8 mouse cellular contexts compared by ENCODE assay signal in the genomic region with DNA sequence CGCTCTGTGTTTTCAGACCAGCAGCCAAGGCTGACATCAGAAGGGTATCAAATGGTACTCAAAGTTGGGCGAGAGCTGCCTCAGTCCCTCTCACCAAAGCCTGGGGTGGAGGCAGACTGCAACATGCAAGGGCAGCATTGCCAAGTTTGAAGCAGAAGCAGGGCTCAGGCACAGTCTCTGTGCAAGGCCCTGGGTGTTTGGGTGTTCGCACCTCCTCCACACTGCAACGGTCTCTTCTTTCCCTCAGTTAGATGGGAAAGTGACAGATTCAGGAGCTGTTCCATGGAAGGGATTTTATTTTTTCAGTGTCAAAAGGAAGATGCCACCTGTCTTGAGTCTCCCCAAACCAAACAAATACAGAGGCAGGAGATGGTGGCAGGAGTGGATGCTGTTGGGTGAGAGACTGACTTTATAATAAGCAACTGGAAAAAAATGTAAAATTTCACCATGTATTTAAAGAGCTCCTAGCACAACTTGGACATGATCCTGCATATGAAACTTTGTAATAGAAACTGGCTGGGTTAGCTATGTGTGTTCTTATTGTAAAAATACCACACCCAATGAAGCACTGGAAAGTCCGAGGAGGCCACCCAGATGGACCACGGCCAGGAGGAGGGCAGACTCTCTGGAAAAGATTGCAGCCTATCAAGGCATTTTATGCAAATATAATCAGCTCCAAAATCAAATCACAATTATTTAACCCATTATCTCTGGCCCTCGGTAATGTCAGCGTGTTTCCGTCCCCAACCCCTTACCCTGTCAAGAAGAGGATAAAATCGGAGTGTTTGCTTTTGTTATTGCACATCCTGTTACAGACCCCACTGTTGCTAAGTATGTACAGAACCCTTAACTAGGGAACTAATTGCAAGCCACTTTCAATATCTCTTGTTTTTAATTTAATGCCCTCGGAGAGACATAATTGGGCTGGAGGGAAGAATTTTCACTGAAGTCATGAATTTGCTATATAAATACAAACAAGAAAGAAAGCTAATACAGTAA.
A peak's percentile ranks its signal among the peaks of the same experiment; 100 is the strongest.
DNase-seq lines count a peak whose midpoint lies in the region; ATAC-seq lines count a peak whose summit lies in the region.

No protein-coding gene starts in this region.

- no peak overlapping the region for H3K9ac ChIP-seq in kidney, embryonic 15.5 days
- H3K9ac ChIP-seq in embryonic facial prominence, embryonic 14.5 days (ENCODE audit: low read depth, low read length) = no peak overlapping the region

- peaks cover 21% of the 10 kb centered on the region for H3K27me3 ChIP-seq in kidney, embryonic 15.5 days
- no peaks in the 10 kb centered on the region for H3K27me3 ChIP-seq in embryonic facial prominence, embryonic 14.5 days (replicated peaks; ENCODE audit: control insufficient read depth, insufficient read depth, low read length)

- ATAC-seq in kidney, embryonic 15.5 days (replicated peaks; ENCODE audit: low FRiP score) = no peak
- peak; percentile 50 for ATAC-seq in embryonic facial prominence, embryonic 14.5 days (ENCODE audit: low read depth)

- no peak overlapping the region for H3K27ac ChIP-seq in kidney, embryonic 15.5 days
- peak overlapping the region; percentile 39 for H3K27ac ChIP-seq in embryonic facial prominence, embryonic 14.5 days (replicated peaks; ENCODE audit: low read depth, low read length)

- H3K36me3 ChIP-seq in kidney, embryonic 15.5 days = no peaks in the 10 kb centered on the region
- no peaks in the 10 kb centered on the region for H3K36me3 ChIP-seq in embryonic facial prominence, embryonic 14.5 days (ENCODE audit: control insufficient read depth, insufficient read depth, low read length)

- DNase-seq in kidney, postnatal 14 days = peak; percentile 28
- DNase-seq in embryonic facial prominence, embryonic 14.5 days (ENCODE audit: low spot score) = peak; percentile 86
- DNase-seq in heart, postnatal 4 days = peak; percentile 42
- DNase-seq in lung, postnatal 4 days = peak; percentile 66 to 79
- no peak for DNase-seq in layer of hippocampus, postnatal 25 days (ENCODE audit: extremely low spot score in 1 of 2, low spot score in 1 of 2)
- no peak for DNase-seq in cerebellum, adult 8-10 months
- DNase-seq in cerebellum, adult 11 months = no peak

- no peak overlapping the region for H3K4me3 ChIP-seq in kidney, embryonic 15.5 days (replicated peaks)
- no peak overlapping the region for H3K4me3 ChIP-seq in embryonic facial prominence, embryonic 14.5 days (ENCODE audit: low read depth, low read length)

- peaks cover 17% of the 10 kb centered on the region for H3K4me1 ChIP-seq in kidney, embryonic 15.5 days
- H3K4me1 ChIP-seq in embryonic facial prominence, embryonic 14.5 days (ENCODE audit: control insufficient read depth, insufficient read depth, low read length) = peaks cover 13% of the 10 kb centered on the region

- no peaks in the 10 kb centered on the region for H3K9me3 ChIP-seq in kidney, embryonic 15.5 days (replicated peaks)
- no peaks in the 10 kb centered on the region for H3K9me3 ChIP-seq in embryonic facial prominence, embryonic 14.5 days (ENCODE audit: control insufficient read depth, low read length)

- 52% methylated on average over 11 of the region's 11 CpGs for WGBS in kidney, embryonic 15.5 days
- 60% methylated on average over 11 of the region's 11 CpGs for WGBS in embryonic facial prominence, embryonic 14.5 days

- no peak overlapping the region for H3K4me2 ChIP-seq in kidney, embryonic 15.5 days
- H3K4me2 ChIP-seq in embryonic facial prominence, embryonic 14.5 days (ENCODE audit: low read depth, low read length) = peak overlapping the region; percentile 31

Comparison
In these comparisons a context has a peak if more than half of its experiments do, and no peak if none do; other contexts are left out.
1. DNase-seq: peak in kidney, postnatal 14 days (single experiment), embryonic facial prominence, embryonic 14.5 days (single experiment), heart, postnatal 4 days (single experiment) and lung, postnatal 4 days (2 of 2); none in layer of hippocampus, postnatal 25 days (0 of 2), cerebellum, adult 8-10 months (single experiment) and cerebellum, adult 11 months (single experiment).